Mouse (Mus musculus): ENCODE results near the gene Rcan2. TPM values are rescaled to one million over a fixed set of nuclear protein-coding genes. Genes with fewer than 3 reads are reported as not detected.
"Not testable (repeated sequence)": the region's sequence is repeated elsewhere in the genome, so short reads cannot be mapped to it uniquely, and the experiment has no call there.

The Rcan2 gene
- polyA plus RNA-seq, 1 experiment from 2014 or later, result 56.1 TPM

DNA sequence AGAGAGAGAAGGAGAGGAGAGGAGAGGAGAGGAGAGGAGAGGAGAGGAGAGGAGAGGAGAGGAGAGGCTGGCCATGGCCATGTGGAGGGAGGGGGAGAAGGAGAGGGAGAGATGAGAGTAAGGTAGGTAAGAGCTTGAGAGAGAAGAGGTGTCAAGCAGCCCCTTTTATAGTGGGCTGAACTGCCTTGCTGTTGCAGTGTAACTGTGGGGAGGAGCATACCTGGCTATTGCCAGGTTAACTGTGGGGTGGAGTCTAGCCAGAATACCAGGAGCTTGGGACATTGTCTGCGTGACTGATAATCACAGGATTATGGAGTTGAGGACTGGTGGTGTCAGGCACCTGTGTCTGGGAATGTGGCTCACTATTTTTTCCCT lies 24.2 kb downstream of the Rcan2 start:
- 50% methylated on average over 1 of the region's 1 CpGs for WGBS
- H3K27ac ChIP-seq; ATAC-seq (replicated peaks; ENCODE audit: insufficient number of reproducible peaks, insufficient read depth, low FRiP score, low read depth): not testable (repeated sequence)

DNA sequence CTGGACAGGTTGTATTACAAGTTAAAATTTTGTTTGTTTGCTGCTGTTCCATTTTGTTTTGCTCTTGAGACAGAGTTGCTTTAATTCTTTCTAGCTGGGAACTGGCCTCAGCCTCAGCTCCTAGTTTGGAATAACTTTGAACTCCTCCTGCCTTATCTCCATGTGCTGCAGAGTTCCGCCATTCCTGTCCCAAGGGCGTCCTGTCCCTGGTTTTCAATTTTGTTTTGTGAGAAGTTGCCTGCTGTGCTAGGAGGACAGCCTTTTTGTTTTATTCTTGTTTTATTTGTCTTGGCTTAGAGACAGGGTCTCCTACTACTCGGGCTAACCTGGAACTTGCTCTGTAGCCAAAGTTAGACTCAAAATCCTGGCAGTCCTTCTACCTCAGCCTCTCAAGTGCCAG lies 26.1 kb downstream of the Rcan2 start:
- Histone ChIP-seq H3K9ac (no peak overlapping the region), H3K27ac (no peak overlapping the region), H3K9me3 (replicated peaks) (no peaks in the 10 kb centered on the region), H3K27me3 (no peaks in the 10 kb centered on the region), H3K4me3 (no peak overlapping the region), H3K4me1 (replicated peaks) (peaks cover 15% of the 10 kb centered on the region), H3K36me3 (no peaks in the 10 kb centered on the region), H3K4me2 (no peak overlapping the region)
- 43% methylated on average over 3 of the region's 3 CpGs for WGBS
- ATAC-seq (replicated peaks; ENCODE audit: insufficient number of reproducible peaks, insufficient read depth, low FRiP score, low read depth), result no peak

More for the DNA sequence above, 24.2 kb downstream of the Rcan2 start:
- H3K36me3 ChIP-seq; H3K4me3 ChIP-seq; H3K4me2 ChIP-seq; H3K9me3 ChIP-seq (replicated peaks); H3K27me3 ChIP-seq; H3K9ac ChIP-seq: not testable (repeated sequence)
- H3K4me1 ChIP-seq (replicated peaks), result peaks cover 15% of the 10 kb centered on the region

DNA sequence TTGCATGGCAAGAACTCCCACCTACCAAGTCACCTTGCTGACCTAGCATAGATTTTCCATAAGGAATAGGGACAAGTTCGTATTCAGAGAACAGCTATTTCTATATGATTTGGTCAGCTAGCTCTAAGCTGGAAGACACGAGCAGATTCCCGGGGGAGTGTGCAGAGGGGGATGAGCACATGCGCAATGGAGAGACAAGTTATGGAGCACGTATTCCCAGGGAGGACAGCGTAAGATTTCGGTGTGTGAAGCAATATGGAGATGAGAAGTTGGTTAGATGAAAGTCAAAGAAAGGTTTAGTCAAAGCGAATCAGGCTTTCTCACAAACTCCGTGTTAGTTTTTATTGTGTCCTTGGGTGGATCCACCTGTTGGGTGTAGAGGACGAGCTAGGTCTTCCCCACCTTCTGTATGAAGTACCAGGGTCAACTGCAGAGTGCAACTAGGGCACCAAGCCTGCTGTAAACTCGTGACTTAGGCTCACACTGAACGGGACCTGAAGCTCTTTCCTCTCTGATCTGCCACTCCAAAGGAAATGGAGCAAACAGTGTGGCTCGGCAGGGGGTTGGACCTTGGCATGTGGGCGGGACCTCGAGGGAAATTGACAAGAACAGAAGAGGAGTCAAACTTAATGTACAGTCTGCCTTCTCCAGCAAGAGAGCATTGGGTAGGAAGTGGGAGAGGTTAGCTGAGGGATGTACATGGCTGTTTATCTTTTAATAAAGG lies 31.4 kb downstream of the Rcan2 start:
- Histone ChIP-seq H3K27ac (no peak overlapping the region), H3K4me1 (replicated peaks) (no peaks in the 10 kb centered on the region; the same call in 1 of the 2 replicates), H3K9me3 (replicated peaks) (no peaks in the 10 kb centered on the region), H3K27me3 (no peaks in the 10 kb centered on the region), H3K9ac (no peak overlapping the region), H3K4me3 (no peak overlapping the region), H3K36me3 (no peaks in the 10 kb centered on the region), H3K4me2 (no peak overlapping the region)
- ATAC-seq (replicated peaks; ENCODE audit: insufficient number of reproducible peaks, insufficient read depth, low FRiP score, low read depth), result no peak
- WGBS, result 71% methylated on average over 15 of the region's 15 CpGs

DNA sequence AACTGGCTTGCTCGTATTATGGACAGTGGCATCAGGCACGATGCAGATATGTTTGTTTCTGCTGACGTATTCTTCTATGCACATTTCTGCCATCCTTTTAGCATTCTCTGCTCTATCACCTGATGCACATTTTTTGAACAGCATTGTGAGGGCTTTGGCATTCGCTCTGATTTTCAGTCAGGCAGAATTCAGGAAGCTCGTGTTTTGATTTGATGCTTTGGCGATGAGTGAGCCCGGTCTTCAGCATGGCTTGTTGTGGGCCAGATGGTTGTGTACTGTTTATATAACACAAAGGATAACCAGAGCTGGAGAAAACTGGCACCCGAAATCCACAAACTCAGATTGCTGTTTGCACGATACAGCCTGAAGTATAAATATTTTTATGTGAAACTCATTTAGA lies 39.1 kb downstream of the Rcan2 start:
- no peak overlapping the region for H3K9ac ChIP-seq
- H3K27me3 ChIP-seq, result no peaks in the 10 kb centered on the region
- no peak overlapping the region for H3K4me2 ChIP-seq
- H3K27ac ChIP-seq, result no peak overlapping the region
- H3K4me3 ChIP-seq, result no peak overlapping the region
- no peaks in the 10 kb centered on the region for H3K9me3 ChIP-seq (replicated peaks)
- ATAC-seq (replicated peaks; ENCODE audit: insufficient number of reproducible peaks, insufficient read depth, low FRiP score, low read depth), result no peak
- H3K36me3 ChIP-seq, result no peaks in the 10 kb centered on the region
- H3K4me1 ChIP-seq (replicated peaks), result no peaks in the 10 kb centered on the region; the same call in 1 of the 2 replicates
- WGBS, result 81% methylated on average over 9 of the region's 9 CpGs

DNA sequence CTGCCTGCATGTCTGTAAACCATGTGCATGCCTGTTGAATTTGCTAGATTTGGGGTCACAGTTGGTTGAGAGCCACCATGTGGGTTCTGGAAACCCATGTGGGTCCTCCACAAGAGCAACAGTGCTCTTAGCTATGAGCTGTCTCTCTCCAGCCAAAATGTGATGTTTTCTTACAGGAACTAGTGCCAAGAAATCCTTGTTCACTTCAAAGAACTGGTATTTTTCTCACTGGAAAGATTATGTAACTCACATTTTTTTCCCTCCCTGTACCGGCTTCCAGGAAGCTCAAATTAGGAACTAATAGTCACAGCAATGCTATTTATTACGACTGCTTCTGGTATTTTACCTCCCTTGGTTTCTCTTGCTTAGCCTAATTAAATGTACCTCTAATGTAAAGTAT lies 45.6 kb downstream of the Rcan2 start:
- Histone ChIP-seq H3K4me1 (replicated peaks) (peaks cover 9% of the 10 kb centered on the region; the same call in 1 of the 2 replicates), H3K27ac (no peak overlapping the region), H3K9me3 (replicated peaks) (no peaks in the 10 kb centered on the region), H3K27me3 (no peaks in the 10 kb centered on the region), H3K9ac (no peak overlapping the region), H3K4me2 (no peak overlapping the region), H3K36me3 (no peaks in the 10 kb centered on the region), H3K4me3 (no peak overlapping the region)
- WGBS, result 43% methylated on average over 2 of the region's 2 CpGs
- no peak for ATAC-seq (replicated peaks; ENCODE audit: insufficient number of reproducible peaks, insufficient read depth, low FRiP score, low read depth)

DNA sequence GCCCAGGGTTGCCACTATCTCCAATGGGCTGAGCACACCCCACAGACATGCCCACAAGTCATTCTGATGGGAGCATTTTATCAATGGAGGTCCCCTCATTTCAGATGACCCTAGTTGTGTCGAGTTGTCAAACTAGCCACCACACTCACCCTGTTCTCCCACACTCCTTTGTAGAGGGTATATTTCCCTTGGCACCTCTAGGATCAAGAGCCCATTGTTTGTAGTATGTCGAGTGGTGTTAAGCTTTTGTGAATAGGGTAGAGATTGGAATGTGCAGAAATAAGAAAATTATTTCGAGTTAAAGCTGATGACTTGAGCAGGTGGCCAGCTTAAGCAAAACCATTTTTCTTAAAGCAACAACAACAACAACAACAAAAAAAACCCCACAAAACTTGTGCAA lies 47.8 kb downstream of the Rcan2 start:
- Histone ChIP-seq H3K4me2 (no peak overlapping the region), H3K27me3 (no peaks in the 10 kb centered on the region), H3K36me3 (no peaks in the 10 kb centered on the region), H3K27ac (peak overlapping the region; percentile 51), H3K4me1 (replicated peaks) (peaks cover 9% of the 10 kb centered on the region; the same call in 1 of the 2 replicates), H3K4me3 (no peak overlapping the region), H3K9ac (no peak overlapping the region), H3K9me3 (replicated peaks) (no peaks in the 10 kb centered on the region)
- no peak for ATAC-seq (replicated peaks; ENCODE audit: insufficient number of reproducible peaks, insufficient read depth, low FRiP score, low read depth)
- WGBS, result 40% methylated on average over 3 of the region's 3 CpGs

DNA sequence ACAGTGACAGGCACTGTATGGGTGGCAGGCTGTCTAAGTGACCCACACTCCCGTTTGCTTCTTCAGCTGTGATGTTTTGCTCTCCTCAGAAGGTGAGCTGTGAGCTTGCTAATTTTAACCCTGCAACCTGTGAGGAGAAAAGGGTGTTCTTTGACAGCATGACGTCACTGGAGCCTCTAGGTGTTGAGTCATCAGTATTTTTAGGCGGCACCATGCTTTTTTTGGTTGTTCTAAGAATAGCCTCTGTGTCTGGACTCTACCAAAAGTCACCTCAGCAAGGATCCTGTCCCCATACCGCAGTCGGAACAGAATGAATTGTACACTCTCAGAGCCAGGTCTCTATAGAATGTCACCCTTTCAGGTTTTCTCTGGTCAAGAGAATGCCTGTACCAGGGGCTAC lies 54.0 kb downstream of the Rcan2 start:
- H3K9ac ChIP-seq, result no peak overlapping the region
- H3K27ac ChIP-seq, result peak overlapping the region; percentile 87
- H3K27me3 ChIP-seq, result no peaks in the 10 kb centered on the region
- ATAC-seq (replicated peaks; ENCODE audit: insufficient number of reproducible peaks, insufficient read depth, low FRiP score, low read depth), result peak; percentile 79
- no peak overlapping the region for H3K4me3 ChIP-seq
- 0 out of 2 replicates have a peak, but pooled peaks cover 15% of the 10 kb centered on the region for H3K4me1 ChIP-seq (replicated peaks)
- WGBS, result 33% methylated on average over 5 of the region's 5 CpGs
- H3K36me3 ChIP-seq, result no peaks in the 10 kb centered on the region
- no peak overlapping the region for H3K4me2 ChIP-seq
- H3K9me3 ChIP-seq (replicated peaks), result no peaks in the 10 kb centered on the region

DNA sequence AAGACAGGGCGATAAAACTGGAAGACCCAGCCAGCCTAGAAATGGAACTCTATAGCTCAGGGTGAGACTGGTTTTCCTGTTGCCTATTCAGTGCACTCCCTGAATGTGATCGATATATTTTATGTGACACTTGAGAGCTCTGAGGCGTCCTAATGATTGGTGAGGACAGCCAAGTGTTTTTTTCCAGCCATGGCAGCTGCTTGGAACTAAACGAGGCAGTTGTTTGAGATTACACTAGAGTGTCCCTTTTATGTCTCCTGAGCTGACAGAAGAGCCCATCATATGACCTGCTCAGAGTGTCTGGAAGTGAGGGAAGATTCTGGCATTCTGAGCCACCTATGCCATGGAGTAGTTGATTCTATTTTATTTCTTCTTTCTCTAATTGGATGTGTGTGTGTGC lies 54.9 kb downstream of the Rcan2 start:
- H3K9me3 ChIP-seq (replicated peaks), result no peaks in the 10 kb centered on the region
- no peak overlapping the region for H3K4me3 ChIP-seq
- WGBS, result 41% methylated on average over 4 of the region's 4 CpGs
- H3K27ac ChIP-seq, result peak overlapping the region; percentile 87
- no peak for ATAC-seq (replicated peaks; ENCODE audit: insufficient number of reproducible peaks, insufficient read depth, low FRiP score, low read depth)
- 0 out of 2 replicates have a peak, but pooled peaks cover 15% of the 10 kb centered on the region for H3K4me1 ChIP-seq (replicated peaks)
- H3K4me2 ChIP-seq, result no peak overlapping the region
- H3K27me3 ChIP-seq, result no peaks in the 10 kb centered on the region
- H3K9ac ChIP-seq, result no peak overlapping the region
- no peaks in the 10 kb centered on the region for H3K36me3 ChIP-seq

- H3K4me3 ChIP-seq, result no peak overlapping the region
- H3K36me3 ChIP-seq, result no peaks in the 10 kb centered on the region
- no peaks in the 10 kb centered on the region for H3K4me1 ChIP-seq (replicated peaks)
- WGBS, result 87% methylated on average over 9 of the region's 9 CpGs
- no peaks in the 10 kb centered on the region for H3K27me3 ChIP-seq
- ATAC-seq (replicated peaks; ENCODE audit: insufficient number of reproducible peaks, insufficient read depth, low FRiP score, low read depth), result no peak
- H3K4me2 ChIP-seq, result no peak overlapping the region
- no peak overlapping the region for H3K27ac ChIP-seq
- no peaks in the 10 kb centered on the region for H3K9me3 ChIP-seq (replicated peaks)
- H3K9ac ChIP-seq, result no peak overlapping the region
Measured at GRCm38 (mm10) chr17:43868808-43869207, 67.7 kb downstream of the Rcan2 start.

DNA sequence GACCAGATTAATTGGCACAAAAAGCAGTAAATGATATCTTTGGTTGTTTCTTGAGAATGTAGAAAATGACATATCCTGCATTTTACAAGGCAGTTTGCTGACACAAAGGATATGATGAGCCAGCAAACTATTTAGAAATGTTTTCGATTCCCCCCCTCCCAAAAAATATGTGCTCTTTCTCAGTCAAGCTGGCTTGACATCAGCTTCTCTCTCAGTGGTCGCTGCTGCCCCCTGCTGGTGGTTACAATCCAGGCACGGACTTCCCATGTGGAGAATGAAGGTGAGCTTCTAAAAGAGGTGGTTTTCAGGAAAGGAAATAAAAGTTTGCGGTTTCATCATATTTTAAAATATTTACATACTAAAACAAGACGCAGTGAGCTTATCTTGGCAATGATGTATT lies 68.5 kb downstream of the Rcan2 start:
- ATAC-seq (replicated peaks; ENCODE audit: insufficient number of reproducible peaks, insufficient read depth, low FRiP score, low read depth), result no peak
- no peaks in the 10 kb centered on the region for H3K9me3 ChIP-seq (replicated peaks)
- H3K4me3 ChIP-seq, result no peak overlapping the region
- H3K4me2 ChIP-seq, result no peak overlapping the region
- WGBS, result 16% methylated on average over 5 of the region's 5 CpGs
- no peak overlapping the region for H3K9ac ChIP-seq
- no peaks in the 10 kb centered on the region for H3K4me1 ChIP-seq (replicated peaks)
- no peak overlapping the region for H3K27ac ChIP-seq
- no peaks in the 10 kb centered on the region for H3K27me3 ChIP-seq
- H3K36me3 ChIP-seq, result no peaks in the 10 kb centered on the region

- H3K9ac ChIP-seq, result no peak overlapping the region
- H3K4me3 ChIP-seq, result no peak overlapping the region
- no peak overlapping the region for H3K27ac ChIP-seq
- no peaks in the 10 kb centered on the region for H3K4me1 ChIP-seq (replicated peaks)
- H3K27me3 ChIP-seq, result no peaks in the 10 kb centered on the region
- no peak overlapping the region for H3K4me2 ChIP-seq
- ATAC-seq (replicated peaks; ENCODE audit: insufficient number of reproducible peaks, insufficient read depth, low FRiP score, low read depth), result no peak
- 87% methylated on average over 5 of the region's 5 CpGs for WGBS
- no peaks in the 10 kb centered on the region for H3K9me3 ChIP-seq (replicated peaks)
- no peaks in the 10 kb centered on the region for H3K36me3 ChIP-seq
Measured at GRCm38 (mm10) chr17:43874417-43874816, 73.3 kb downstream of the Rcan2 start.

- Histone ChIP-seq H3K4me1 (replicated peaks) (no peaks in the 10 kb centered on the region), H3K9ac (no peak overlapping the region), H3K27me3 (no peaks in the 10 kb centered on the region), H3K4me3 (no peak overlapping the region), H3K9me3 (replicated peaks) (no peaks in the 10 kb centered on the region), H3K27ac (no peak overlapping the region), H3K4me2 (no peak overlapping the region), H3K36me3 (no peaks in the 10 kb centered on the region)
- ATAC-seq (replicated peaks; ENCODE audit: insufficient number of reproducible peaks, insufficient read depth, low FRiP score, low read depth), result no peak
- 40% methylated on average over 2 of the region's 2 CpGs for whole genome bisulfite sequencing
Measured at GRCm38 (mm10) chr17:43877425-43877824, 76.3 kb downstream of the Rcan2 start.

Measured in heart, embryonic 15.5 days (tissue).